Mouse (Mus musculus): ENCODE data around the gene Junb.

Junb gene

DNA sequence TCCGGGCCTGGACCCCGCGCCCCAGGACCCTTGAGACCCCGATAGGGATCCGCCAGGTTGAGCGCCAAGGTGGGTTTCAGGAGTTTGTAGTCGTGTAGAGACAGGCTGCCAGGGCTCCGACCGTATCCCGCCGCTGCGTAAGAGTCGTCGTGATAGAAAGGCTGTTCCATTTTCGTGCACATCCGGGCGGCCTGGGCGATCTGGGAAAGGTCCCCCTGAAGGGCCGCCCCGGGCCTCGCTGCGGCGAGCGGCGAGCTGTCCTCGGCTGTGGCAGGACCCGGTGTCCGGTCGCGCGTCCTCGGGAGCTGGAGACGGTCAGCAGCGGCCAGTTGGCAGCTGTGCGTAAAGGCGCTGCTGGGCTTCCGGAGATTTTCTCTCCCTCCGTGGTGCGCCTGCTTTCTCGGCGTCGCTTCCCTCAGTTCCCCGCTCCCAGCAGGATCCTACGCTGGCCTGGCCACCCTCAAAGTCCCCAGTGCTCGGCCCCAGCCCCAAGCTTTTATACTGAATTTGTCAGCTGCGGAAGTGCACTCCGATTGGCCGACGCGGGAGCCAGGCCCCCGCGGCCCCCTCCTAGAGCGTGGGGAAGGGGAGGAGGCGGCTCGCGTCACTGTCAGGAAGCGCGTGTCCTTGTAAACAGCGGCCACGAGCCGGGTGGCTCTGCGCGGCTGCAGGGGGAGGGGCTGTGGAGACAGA lies at the start of gene Junb:
Junb (minus strand) TSS at position 471 of the 693 bp plus-strand sequence.
- in situ Hi-C loops (cut with MboI; ENCODE audit: unreplicated experiment in 2 of 2), result loop anchor here (5.0 to 25.0 kb wide), 6 partner anchors 46 to 434 kb away; partner anchors contain the start of genes Asna1 (in 1 of the 2), Lyl1 (in 1 of the 2) and Trir (in 1 of the 2)

DNA sequence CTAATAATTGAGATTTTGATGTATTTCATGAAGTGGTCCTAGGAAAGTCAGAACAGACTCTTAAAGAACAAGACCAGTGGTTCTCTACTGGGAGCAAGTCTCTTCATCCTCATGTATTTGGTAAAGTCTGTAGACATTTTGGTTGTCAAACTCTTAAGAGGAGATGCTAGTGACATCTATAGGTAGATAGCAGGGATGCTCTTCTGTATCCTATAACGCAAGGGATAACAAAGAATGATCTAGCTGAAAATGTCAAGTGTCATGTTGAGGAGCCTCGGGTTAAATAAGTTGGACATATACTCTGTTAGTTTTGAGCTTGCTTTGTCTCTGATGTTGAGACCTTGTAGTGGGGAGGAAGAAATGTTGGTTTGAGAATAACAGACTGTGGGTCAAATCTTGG lies 49.4 kb upstream of the Junb start:
- in situ Hi-C loops (cut with MboI; ENCODE audit: unreplicated experiment in 2 of 2), result loop anchor here (5.0 to 10.0 kb wide), 3 partner anchors 47 to 61 kb away; partner anchors contain the start of genes Dhps (in 1 of the 2), Gm49661 (in 1 of the 2), Junb (in 1 of the 2) and Prdx2 (in 1 of the 2)

DNA sequence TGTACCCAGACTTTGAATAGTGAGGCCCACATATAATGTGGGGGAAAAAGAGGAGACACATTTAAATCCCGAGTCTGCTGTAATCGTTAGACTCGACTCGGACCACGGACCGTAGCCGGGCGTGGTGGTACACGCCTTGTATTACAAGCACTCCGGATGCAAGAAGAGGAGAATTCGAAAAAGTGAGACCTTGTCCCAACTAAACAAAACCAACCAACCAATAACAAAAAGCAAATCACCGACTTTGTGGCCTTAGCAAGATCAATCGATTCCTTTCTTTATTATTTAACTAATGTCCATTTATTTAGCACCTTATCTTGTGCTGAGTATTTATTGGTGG lies 49.0 kb upstream of the Junb start:
- in situ Hi-C loops (cut with MboI; ENCODE audit: unreplicated experiment in 2 of 2), result loop anchor here (5.0 to 10.0 kb wide), 3 partner anchors 47 to 60 kb away; partner anchors contain the start of genes Dhps (in 1 of the 2), Gm49661 (in 1 of the 2), Junb (in 1 of the 2) and Prdx2 (in 1 of the 2)

DNA sequence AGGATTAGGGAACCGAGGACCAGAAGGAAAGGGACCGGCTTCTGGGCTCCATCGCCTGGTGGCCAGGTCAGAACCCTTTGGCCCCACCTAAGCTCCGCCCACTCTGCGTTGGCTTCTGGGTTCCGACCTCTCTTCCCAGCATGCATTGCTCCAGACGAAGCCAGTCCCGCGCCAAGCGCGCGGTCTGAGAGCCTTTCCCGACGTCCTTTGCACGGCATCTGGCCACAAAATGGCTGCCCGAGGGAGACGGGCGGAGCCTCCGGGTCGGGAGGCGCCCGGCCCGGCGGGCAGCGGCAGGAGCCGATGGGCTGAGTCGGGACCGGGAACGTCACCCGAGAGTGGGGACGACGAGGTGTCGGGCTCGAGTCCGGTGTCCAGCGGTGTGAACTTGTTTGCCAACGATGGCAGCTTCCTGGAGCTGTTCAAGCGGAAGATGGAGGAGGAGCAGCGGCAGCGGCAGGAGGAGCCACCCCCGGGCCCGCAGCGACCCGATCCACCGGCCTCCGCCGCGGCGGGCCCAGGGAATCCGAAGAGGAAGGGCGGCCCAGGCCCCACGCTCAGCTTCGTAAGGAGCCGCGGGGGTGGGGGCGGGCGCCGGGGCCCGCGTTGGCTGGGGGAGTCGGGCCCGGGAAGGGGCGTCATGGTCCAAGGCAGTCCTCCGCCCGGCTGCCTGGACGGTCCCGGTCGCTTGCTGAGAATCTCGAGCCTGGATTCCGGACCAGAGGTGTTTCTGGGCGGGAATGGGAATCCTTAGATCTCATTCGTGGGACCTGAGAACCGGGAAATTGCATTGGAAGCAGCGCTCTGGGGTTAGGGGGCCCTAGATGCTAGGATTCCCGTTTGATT lies 48.4 kb upstream of the Junb start, which contains the start of gene Trir:
Trir (plus strand) TSS at position 154 of the 846 bp plus-strand sequence.
- in situ Hi-C loops (cut with MboI; ENCODE audit: unreplicated experiment in 2 of 2), result loop anchor here (5.0 to 10.0 kb wide), 3 partner anchors 48 to 60 kb away; partner anchors contain the start of genes Dhps (in 1 of the 2), Gm49661 (in 1 of the 2), Junb (in 1 of the 2) and Prdx2 (in 1 of the 2)

DNA sequence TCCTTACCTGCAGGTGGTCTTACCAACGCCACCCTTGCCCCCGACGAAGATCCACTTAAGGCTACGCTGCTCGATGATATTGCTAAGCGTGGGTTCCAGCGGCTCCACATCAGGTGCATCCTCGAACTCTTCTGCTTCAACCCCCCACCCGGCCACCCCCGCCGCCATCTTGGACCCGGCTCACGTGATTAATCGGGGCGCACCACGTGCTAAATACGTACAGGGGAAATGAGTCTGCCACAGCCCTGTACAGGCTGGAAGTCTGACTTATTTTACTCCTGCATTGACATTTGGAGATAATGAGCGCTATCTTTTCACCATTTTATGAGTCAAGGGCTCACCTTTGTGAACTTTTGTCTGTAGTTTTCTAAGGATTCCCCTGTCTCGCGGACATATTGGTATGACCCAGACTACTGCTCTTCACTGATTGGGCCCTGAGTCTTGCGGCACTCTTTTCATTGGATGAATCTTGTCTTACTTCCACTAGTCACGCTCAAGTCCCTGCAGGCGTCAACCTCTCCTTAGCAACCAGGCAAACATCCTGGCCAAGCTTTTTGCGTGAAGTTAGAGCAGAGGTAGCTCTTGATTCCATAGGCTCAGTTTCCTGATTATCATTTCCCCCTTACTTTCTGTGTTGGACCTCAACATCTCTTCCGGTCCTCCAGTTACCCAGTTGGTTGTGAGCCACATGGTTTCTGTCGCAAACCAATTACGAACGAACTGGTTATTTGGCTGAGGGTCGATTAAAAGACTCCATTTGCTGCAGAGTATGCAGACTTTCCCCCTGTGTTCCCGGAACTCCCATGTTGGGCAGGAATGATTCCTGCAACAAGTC lies 46.8 kb upstream of the Junb start, which contains the start of gene Asna1:
Asna1 (minus strand) TSS at position 184 of the 835 bp plus-strand sequence.
- in situ Hi-C loops (cut with MboI; ENCODE audit: unreplicated experiment in 2 of 2), result loop anchor here (5.0 to 10.0 kb wide), 3 partner anchors 49 to 58 kb away; partner anchors contain the start of genes Dhps (in 1 of the 2), Gm49661 (in 1 of the 2), Junb (in 1 of the 2) and Prdx2 (in 1 of the 2)

DNA sequence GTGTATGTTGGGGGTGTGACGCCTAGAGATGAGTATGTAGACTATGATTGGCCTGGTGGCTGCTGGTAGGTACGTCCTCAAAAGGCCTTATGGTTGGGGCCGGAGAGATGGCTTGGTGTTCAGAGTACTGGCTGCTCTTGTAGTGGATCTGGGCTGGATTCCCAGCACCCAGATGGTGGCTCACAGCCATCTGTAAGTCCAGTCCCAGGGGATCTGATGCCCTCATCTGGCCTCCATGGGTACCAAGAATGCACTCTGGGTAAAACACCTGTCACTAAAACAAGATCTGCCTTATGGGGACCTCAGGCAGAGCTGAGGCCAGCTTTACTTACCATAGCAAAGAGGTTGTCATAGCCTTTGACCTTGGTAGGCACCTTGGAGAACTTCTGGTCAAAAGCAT lies 45.3 kb upstream of the Junb start:
- in situ Hi-C loops (cut with MboI; ENCODE audit: unreplicated experiment in 2 of 2), result loop anchor here (10.0 kb wide), 2 partner anchors 49 to 51 kb away; partner anchors contain the start of genes Dhps (in 1 of the 2) and Junb (in 1 of the 2)

DNA sequence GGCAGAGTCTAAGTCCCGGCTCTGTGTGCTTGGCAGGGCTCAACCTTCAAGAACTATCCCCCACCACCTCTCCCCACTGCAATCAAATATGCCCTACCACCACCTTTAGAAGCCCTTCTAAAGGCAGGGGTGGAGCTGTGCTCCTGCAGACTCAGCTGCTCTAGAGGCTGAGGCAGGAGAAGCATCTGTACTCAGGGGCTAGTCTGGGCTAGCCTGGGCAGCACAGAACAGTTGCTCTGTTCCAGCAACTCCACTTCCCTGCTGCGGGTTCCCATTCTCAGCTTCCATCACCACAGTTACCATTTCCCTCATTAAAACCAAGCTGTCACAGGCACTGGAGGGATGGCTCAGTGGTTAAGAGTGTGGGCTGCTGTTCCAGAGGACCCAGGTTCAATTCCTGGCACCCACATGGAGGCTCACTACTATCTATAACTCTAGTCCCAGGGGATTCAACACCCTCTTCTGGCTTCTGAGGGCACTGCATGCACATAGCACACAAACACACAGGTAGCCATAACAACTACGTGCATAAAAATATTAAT lies 43.1 kb upstream of the Junb start:
- in situ Hi-C loops (cut with MboI; ENCODE audit: unreplicated experiment in 2 of 2), result loop anchor here (10.0 kb wide), 2 partner anchors 47 to 53 kb away; partner anchors contain the start of genes Dhps (in 1 of the 2) and Junb (in 1 of the 2)

DNA sequence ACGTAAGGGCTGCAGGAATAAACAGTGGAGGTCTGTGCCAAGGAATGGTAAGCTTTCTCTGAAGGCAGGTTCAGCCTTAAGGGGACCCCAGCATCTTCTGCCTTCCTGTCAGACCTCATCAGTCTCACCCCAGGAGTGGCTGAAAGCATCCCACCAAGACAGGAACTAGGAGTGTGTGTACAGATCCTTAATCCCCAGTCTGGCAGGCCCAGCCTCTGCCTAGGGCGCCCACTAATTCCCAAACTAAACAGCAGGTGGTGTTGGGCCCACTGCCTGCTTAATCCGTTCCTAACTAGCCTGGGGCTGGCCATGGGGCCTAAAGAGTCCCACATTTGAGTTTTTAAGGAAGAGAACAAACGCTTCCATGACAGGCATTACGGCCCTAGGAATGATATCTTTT lies 38.7 kb upstream of the Junb start:
- in situ Hi-C loops (cut with MboI; ENCODE audit: unreplicated experiment in 2 of 2), result no loop called here

DNA sequence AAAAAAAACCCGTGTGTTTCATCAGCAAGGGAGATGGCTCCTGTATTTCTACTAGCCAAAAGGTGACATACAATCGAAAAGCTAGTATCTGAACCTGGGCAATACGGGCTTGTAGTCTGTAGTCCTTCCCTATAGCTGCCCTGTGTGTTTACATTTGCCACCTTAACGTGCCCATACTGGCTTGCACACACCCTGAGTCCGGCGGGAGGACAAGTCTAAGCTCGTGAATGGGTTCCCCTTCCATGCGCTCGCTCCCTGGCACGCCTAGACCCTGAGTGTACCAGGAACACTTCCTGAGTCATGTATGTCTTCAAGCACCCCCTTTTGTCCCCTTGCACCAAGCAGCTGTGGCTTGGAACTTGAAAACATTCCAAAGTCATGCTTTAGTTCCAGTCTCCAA lies 38.2 kb upstream of the Junb start:
- in situ Hi-C loops (cut with MboI; ENCODE audit: unreplicated experiment in 2 of 2), result no loop called here

DNA sequence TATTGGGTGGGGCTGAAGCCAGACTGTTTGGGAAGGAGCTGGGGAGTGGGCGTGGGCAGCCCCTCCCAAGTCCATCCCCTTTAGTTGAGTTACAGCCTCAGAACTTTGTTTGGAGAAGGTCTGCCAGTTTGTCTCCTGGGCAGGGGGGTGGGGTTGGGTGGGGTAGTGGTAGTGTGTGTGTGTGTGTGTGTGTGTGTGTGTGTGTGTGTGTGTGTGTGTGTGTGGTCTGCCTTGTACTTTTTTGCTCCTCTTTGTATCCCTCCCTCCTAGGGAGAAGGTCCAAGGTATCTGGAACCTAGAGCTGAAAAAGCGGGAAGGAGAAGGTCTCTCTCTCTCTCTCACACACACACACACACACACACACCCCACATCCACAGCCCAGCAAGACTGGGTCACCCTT lies 35.9 kb upstream of the Junb start, which contains the start of gene Best2:
Best2 (minus strand) TSS at position 101 of the 400 bp plus-strand sequence.
- in situ Hi-C loops (cut with MboI; ENCODE audit: unreplicated experiment in 2 of 2), result no loop called here

DNA sequence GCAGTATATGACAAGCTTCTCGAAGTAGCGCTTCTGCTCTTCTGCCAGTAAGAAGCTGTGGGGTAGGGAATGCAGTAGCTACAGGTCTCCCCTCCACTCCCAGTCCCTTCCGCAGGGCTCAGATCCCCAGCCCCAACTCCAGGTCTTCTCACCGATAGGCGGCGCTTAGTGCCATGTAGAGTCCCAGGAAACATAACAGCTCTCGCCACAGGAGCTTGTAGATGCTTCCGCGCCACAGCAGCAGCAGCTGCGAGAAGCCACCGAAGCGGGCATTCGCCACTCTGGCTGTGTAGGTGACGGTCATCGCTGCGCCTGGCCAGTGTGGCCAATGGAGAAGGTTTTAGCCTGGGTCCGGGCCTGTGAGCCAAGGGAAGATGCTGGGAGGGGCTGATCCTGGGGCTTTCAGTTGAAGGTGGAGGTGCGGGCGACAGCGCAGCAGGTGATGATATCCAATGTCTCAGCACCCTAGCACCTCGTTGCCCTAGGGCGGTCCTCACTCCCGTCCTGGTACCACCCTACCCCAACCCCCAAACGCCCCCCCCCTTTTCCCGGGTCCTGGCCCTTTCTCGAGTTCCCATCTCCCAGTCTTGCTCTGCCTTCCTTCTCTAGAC lies 34.8 kb upstream of the Junb start:
- in situ Hi-C loops (cut with MboI; ENCODE audit: unreplicated experiment in 2 of 2), result no loop called here

DNA sequence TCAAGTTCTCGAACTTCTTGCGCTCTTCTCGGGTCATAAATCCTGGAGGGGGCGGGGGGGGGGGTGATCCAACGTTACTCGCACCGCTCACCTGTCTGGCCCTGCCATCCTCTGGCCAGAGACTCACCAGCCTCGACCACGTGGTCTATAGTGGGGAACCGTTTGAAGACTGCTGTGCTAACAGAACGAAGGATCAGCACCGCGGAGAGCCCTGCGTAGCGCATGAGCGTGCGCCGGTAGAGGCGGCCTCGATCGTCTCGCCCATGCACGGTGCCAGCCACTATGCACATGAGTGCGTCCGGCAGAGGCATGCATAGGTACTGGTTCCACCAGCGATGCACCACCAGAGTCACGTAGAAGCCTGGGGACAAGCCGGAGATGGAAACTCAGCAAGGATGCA lies 32.7 kb upstream of the Junb start:
- in situ Hi-C loops (cut with MboI; ENCODE audit: unreplicated experiment in 2 of 2), result no loop called here

DNA sequence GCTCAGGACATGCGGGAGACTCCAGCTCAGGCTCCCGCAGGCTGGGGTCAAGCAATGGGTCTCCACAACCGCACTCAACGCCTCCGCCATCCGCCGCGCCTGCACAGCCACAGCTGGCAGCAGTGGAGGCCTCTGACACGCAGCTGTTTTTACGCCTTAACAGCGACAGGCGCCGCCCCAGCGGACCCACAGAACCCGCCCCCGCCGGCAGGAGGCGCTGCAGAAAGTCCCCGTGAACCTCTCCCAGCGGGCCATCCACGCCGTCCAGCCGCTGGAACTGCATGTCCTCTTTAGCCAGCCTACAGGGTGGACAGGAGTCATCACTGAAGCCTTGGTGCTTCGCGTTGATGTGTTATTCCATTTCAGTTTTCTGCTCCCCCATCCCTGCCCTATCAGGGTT lies 29.2 kb upstream of the Junb start:
- in situ Hi-C loops (cut with MboI; ENCODE audit: unreplicated experiment in 2 of 2), result no loop called here

DNA sequence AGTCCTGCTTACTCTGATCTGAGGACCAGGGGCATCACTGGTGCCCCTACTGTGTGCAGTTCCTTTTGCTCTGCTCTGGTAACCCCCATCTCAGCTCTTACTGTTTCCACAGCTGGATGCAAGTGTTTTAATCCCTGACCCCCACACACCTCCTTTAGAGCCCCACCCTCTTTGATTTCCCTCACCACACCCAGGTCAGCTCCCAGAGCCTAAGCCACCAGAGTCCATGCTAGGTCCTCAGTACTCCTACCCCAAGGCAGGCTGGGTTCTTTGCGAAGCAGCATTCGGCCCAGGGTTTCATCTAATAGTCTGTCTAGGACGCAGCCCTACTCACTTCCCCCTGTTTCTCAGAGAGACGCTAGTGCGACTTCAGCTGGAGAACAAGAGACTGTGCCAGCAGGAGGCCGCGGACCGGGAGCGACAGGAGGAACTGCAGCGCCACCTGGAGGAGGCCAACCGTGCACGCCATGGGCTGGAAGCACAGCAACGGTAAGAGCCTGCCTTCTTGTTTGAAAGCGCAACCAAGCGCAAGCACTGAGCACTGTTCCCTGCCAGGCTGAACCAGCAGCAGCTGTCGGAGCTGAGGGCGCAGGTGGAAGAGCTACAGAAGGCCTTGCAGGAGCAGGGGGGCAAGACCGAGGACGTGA lies 19.3 kb upstream of the Junb start:
- in situ Hi-C loops (cut with MboI; ENCODE audit: unreplicated experiment in 2 of 2), result loop anchor here in 1 of 2 experiments (5.0 to 25.0 kb wide), 2 partner anchors 70 to 415 kb away; no protein-coding TSS in a partner anchor

DNA sequence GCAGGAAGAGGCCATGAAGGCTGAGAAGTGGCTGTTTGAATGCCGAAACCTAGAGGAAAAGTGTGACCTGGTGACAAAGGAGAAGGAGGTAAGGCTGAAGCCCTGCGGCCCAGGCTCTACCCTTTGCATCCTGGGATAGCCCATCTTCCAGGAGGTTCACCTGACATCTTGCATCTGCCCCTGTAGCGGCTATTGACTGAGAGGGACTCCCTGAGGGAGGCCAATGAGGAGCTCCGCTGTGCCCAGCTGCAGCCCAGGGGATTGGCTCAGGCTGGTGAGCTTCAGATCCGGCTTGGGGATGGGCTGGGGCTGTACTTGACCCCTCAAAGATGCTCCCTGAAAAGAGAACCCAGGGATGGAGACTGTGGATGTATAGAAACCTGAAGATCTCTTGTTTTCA lies 18.5 kb upstream of the Junb start:
- in situ Hi-C loops (cut with MboI; ENCODE audit: unreplicated experiment in 2 of 2), result loop anchor here in 1 of 2 experiments (5.0 to 25.0 kb wide), 2 partner anchors 70 to 415 kb away; no protein-coding TSS in a partner anchor

DNA sequence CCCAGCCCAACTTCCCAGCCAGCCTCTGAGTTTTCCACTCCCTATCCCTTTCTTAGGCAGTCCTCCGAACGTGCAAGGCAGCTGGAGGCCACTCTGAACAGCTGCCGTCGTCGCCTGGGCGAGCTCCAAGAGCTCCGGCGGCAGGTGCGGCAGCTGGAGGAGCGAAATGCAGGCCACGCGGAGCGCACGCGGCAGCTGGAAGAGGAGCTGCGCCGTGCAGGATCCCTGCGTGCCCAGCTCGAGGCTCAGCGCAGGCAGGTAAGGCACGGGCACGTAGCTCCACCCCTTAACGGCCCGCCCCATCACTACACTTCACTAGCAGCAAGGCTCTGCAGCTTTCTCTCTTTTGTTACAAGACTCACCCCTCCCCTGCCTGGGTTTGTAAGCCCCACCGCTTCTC lies 17.2 kb upstream of the Junb start:
- in situ Hi-C loops (cut with MboI; ENCODE audit: unreplicated experiment in 2 of 2), result loop anchor here in 1 of 2 experiments (5.0 to 25.0 kb wide), 2 partner anchors 68 to 417 kb away; no protein-coding TSS in a partner anchor

DNA sequence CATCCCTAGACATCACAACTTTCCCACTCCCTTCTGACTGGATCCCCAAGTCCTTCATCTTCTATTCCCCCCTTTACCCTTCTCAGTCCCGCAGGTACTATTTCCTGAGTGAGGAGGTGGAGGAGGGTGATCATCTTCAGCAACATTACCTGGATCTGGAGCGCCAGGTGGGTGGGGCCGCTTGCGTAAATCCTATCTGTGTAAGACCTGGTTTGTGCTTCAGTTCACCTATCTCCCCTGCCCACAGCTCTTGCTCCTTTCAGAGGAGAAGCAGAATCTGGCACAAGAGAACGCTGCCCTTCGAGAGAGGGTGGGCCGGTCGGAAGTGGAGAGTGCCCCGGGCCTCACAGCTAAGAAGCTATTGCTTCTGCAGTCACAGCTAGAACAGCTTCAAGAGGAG lies 15.9 kb upstream of the Junb start:
- in situ Hi-C loops (cut with MboI; ENCODE audit: unreplicated experiment in 2 of 2), result loop anchor here (5.0 to 25.0 kb wide), 2 partner anchors 37 to 418 kb away; no protein-coding TSS in a partner anchor

DNA sequence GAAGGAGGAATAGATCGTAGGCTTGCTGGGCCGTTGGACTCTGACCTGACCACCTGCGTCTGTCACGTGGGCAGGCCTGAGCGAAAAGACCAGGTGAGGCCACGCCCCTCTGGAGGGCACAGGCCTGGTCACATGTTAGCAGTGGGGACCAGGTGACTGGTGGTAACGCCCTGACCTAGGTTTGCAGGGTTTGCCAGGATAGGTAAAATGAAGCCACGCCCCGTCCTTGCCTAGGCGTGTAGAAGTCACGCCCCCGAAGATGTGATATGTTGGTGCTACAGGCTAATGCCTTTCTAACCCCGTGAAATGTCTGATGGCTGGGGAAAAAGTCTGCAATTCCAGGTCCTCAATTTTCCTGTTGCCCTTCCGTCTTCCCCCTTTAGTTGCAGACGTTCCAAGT lies 12.3 kb upstream of the Junb start:
- in situ Hi-C loops (cut with MboI; ENCODE audit: unreplicated experiment in 2 of 2), result loop anchor here (5.0 to 25.0 kb wide), 2 partner anchors 34 to 421 kb away; no protein-coding TSS in a partner anchor

All from v-Abl transformed pro-B cells (cell line).